Mouse (Mus musculus) layer of hippocampus, postnatal 14 days (tissue): ENCODE measurements at regions not wholly inside any gene's neighbourhood (a gene's known extent, or its start where the extent isn't known, plus 50 kb on each side); places are given as distances from the start of the nearest gene placed in this dataset.
A peak's percentile ranks its signal among the peaks of the same experiment; 100 is the strongest.
"Not testable (repeated sequence)": the region's sequence is repeated elsewhere in the genome, so short reads cannot be mapped to it uniquely, and the experiment has no call there.

ENCODE experiments used
- DNase-seq, 2 experiments: peaks; one replicate each; pipeline ENCODE4 v3.0.0; 2021 to 2022; ENCODE audit warnings: low spot score in 2 of 2, mixed read lengths in 1 of 2

DNA sequence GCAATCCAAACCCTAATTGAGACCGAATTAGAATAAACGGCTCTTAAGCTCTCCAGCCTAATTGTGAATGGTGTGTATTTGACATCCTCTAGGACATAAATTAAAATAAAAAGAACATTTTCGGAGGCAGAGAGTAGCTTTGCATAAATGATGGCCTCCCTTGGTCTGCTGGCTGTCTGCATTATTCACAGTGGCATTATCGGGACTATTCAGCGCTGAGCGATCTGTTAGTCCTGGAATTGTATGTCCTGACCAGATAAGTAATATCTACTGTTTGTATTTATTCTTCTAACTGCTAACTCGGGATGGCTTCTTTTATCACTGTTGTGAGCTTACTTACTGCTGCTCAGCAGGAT, 299.6 kb downstream of the Chl1 start:
- peak in 1 of 2 experiments; percentile 3 for DNase-seq

DNA sequence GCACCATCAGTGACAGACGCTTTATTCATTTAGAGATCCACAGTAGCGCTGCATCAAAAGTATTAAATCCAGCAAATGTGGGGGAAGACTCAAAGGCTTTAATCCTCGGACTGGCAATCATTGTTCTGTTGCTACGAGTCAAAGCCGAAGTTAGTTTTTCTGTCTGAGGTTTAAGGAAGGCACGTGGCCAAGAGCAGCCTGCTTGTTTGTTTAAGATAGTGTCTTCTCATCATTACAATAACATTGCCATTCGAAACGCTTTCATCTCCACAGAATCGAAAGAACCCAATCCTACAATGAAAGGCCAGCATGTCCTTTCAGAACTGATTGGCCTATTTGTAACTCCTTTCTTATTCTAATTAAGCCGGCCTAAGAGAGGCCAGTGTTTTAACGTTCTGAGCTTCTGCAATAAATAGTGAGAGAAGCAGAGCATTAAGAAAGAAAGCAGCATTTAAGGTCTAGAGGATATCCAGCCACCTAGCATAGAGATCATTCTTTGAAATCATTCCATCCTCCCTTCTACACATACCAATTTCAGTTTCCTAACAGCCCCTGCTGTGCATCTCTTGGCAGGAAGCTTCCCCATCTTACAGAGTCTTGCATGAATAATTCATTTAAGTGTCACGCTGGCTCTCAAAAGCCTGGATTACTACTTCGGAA, 300.1 kb downstream of the Chl1 start:
- peak in 1 of 2 experiments; percentile 37 for DNase-seq

DNA sequence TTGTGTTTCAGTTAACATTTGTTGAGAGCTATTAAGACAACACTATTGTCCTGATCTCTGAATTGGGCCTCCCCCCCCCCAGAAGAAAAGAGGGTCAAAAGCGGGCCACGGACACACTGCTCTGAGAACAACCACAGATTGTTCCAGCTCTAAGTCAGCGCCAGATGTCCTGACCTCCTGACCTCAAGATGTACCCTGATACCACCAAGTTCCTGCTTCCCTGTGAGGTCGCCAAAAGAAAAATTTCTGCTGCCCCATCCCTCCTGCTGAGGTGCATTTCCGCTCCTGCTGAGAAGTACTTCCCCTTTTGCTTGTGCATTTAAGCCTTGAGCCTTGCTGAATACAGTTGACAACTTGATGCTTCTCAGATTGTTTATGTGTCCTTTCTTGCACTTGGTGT, 306.0 kb downstream of the Chl1 start:
- not testable (repeated sequence) for DNase-seq

DNA sequence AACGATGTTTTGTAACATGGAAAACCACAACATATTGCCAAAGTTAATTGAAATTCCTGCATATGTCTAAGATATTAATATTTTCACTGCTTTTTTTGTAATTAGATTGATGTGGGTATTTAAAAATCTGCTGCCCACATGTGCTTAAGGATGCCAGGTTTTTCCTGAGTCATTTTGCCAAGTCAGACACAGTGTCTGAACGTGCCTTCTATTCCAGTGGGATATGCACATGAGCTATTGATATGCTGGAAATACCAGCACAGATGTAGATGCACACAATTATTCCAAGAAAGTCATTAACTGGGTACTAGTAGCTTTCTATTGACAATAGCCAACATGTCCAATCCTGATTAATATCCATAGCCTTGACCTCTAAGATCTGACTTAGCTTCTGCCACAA, 315.7 kb downstream of the Chl1 start:
- no peak for DNase-seq

DNA sequence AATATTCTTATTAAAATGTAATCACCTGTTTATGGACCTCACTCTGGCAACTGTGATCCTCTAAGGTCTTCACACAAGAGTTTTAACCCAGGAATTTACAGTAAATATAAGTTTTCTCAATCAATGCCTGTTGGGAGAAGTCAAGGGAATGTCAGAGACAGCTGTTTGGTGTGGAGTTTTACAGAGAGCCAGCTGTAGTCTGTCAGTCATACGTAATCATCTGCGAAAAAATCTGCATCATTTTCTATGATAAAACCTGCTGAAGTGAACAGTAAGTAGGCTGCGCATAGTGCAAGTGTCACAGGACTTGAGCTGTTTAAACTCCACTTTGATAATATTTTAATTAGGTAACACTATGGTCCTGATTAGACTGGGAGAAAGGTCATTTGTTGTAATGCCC, 317.2 kb downstream of the Chl1 start:
- no peak for DNase-seq

DNA sequence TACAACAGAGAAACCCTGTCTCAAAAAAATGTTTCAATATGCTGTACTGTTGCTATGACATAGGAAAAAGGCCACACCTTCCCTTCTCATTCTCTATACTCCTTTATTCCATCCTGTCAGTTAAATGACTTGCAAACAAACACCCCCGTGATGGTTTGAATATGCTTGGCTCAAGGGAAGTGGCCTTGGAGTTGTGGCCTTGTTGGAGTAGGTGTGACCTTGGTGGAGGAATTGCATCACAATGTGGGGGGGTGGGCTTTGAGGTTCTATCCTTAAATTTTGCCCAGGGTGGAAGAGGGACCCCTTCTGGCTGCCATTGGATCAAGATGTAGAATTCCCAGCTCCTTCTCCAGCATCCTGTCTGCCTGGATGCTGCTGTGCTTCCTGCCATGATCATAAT, 318.5 kb downstream of the Chl1 start:
- DNase-seq = no peak

DNA sequence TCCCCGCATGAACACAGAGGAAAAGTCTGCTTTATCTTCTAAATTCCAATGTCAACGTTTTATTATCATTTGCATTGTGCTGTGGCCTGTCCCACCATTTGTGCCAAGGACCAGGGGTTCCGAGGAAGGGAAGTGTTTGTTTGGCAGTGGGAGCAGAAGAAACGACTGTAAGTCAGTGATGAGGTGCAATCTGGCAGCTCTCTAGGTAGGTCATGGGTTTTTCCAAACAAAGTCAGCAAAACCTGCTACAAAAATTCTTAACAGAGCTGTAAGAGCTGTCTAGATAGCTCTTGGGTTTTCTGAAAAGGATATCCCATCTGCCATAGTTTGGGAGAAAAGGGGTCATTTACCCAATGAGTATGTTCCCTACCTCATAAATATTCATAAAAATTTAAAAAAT, 321.9 kb downstream of the Chl1 start:
- DNase-seq = no peak

DNA sequence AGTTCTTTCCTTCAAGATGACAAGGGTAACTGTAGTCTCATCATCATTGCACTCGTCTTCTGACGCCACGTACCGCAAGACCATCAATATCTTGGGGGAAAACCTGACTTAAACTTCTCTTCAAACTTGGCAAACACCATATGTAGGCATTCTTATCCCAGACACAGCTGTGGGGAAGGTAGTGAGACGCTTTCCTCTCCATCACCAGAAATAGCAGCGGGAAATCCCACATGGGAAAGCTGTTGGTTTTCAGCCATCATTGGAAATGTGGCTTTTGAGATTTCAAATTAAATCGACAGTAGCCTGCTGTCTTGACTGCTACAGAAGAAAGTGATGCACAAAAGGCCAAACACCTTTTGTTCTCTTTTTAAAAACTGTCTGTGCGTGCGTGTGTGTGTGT, 322.4 kb downstream of the Chl1 start:
- no peak for DNase-seq

DNA sequence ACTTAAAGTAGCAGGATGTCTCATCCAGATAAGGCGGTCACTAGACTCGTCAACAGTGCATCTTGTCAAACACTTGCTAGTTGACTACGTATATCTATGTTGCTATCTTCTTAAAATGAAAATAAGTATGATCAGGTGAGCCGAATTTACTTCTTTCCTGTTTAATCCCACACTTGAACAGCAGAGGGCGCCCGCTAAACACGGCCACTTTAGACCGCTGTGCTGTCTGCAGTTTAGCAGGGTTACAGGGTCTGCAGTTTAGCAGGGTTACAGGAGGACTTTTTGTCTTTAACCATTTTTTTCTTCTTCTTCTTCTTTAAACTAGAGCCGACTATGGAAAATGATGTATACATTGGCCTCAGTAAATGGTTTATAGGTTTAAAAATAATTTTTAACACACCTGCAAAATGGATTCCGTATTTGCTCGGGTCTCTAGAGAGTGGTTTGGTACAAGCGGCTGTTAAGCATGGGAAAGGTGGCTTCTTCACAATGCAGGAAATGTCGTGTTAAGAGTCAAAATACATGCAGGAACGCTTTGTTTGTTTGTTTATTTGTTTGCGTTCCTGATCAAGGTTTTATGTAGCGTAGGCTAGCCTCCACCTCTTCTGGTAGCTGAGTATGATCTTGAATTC, 323.2 kb downstream of the Chl1 start:
- peak; percentile 40 to 65 for DNase-seq

DNA sequence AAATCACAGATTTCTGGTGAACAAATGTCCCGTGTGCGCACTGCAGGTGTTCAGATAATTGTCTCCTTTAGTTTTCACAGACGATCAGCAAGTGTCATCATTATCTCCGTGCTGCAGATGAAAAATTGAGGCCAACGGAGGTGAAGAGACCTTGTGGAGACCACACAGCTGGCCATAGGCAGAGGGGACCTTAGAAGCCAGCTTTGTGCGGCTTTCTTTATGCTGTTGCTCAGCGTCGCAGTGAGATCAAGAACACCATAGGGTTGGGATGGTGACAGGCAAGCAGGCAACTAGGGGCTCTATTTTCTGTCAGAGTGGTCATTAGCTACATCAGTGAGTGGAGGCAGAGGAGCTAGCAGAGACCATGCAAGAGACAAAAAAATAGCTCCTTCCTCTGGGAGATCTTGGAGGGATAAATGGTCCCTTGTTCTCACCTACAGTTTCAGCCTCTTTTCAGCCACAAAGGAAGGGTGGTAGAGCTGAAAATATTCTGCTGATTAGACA, 324.4 kb downstream of the Chl1 start:
- DNase-seq = no peak

DNA sequence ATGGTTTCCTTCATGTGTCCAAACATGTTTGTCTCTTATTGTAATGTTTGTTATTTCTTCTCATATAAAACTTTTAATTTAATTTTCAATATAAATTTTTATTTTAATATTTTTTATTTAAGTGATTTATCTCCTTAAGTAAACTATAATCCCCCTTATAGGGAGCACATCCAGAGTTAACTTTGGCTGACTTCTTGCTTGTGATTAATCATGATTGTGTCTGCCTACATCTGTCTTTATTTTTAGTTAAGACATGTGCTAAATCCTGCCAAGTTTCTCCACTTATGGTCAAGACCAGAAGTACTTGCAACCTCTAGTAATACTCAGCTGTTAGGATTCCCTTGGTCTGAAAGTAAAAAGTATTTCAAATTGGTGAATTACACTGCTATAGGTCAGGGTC, 349.4 kb downstream of the Chl1 start:
- no peak for DNase-seq

DNA sequence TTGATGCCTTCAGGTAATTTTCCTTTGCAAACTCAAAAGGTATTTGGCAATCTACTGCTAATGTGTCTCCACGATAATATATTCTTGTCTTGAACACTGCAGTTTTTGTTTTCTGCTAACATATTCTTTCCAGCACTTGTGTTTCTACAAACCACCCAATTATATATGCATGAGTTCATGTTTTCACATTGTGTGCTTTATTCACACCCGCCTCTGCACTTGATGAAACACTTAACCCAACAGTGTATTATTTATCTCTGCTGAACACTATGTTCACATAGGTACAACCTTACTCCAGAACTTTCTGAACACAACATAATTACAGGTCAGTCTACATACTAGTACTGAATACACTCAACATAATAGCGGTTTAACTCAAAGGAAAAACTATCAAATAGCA, 383.1 kb downstream of the Chl1 start:
- DNase-seq = no peak

DNA sequence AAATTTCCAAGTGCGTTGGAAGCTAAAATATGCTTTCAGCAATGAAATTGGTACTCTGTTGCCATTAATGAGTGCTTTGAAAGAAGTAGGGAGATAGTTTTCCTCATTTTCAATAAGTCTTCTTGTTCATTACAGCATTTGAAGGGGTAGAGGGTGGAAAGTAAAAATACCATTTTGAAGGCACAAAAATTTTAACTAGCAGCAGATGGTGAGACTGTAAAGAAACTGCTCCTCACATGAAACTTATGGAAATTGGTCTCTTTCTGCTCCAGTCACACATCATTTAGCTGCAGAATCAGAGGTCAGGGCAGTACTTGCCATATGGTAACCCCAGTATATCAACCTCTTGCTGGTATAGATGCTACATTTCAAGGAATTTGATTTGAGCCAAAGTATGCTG, 414.1 kb downstream of the Chl1 start:
- DNase-seq = no peak

DNA sequence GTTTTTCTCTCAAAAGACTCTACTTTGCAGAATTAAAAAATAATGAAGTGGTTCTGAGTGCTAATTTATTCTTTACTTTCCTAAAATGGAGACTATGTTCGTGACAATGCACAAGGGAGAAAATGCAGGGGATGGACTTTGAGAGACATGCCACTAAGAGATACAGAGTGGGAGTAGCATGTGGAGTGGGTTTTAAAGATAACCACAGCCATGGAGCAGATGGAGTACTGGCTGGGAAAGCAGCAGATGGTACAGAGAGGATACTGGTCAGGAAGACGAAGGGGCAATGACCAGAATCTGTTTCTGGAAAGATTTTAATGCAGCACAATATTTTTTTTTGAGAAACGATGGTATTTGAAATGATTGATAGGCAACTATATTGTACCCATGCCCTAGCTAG, 416.7 kb downstream of the Chl1 start:
- DNase-seq = no peak

DNA sequence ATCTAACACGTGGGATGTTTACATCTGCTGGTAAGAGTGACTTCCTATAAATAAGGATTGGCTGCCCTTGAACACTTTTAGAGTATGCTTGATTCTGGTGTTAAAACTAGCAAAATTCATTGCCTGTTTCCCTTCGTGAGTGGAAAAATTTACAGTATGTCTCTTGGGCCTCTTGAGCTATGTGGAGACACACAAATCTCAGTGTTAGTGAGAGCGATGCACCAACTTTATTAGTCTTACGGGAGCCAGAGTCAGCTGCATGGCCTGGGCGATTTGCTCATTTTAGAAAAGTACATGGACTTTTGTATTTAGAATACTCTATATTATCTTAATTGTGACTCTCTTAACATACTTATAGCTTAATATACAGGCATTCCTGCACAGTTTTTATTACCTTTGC, 430.0 kb downstream of the Chl1 start:
- DNase-seq = no peak

DNA sequence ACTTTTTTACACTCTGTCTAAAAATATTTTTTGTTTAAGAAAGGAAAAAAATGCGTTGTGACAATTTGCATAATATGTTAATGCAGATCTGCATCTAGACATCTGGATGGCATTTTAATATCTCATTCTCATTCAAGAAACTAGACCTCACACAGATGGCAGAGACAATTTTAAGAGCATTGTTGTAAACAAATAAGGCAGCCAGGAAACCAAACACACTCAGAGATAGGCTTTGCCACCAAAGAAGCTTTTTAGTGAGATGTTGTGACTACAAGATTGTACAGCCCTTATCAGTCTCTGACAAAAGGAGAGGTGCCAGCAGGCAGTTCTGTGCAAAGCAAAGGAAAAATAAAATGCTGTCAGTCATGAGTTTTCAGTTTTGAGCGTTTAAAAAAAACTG, 434.0 kb downstream of the Chl1 start:
- no peak for DNase-seq

DNA sequence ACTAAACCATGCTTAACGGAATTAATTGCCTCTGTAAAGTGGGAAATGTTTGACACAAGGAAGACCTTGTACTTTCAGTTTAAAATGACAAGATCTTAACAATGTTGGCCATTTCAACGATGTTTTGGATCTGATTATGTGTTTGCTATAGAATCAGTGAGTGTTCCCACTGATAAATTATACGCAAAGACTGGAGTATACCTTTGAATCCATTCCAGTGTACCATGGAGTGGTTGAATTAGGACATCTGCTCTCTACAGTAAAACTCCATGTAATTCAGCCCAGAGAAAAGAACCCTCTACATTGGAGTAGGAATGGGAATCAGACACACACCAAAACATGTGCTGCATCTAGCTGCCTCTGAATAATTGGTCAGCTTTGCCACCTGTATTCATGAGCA, 437.1 kb downstream of the Chl1 start:
- no peak for DNase-seq

DNA sequence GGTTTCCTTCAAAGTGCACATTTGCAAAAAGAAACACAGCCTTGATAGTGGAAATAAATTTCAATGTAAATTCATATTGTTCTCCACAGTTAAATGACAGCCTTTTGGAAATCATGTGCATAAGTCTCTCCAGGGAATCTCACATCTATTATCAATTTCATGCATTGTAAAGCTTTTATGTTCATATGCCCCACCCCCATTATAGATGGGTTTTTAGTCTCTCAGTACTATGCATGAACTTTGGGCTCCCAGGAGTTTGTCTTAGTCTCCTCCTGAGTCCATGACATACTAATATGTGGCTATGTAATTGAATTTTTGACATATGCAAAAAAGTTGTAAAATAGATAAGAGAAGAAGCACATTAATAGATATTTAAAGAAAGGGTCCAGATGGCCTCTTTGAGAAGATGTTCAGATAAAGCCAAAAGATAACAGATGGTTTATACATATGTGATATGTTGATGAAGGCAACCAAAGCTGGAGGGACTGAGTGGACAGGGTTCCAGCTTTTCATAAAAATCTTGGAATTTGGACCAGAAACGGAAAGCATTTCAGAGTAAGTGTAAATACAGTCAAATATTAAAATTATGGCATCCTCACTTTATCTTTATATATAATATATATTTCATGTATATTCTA, 442.9 kb downstream of the Chl1 start:
- no peak for DNase-seq

DNA sequence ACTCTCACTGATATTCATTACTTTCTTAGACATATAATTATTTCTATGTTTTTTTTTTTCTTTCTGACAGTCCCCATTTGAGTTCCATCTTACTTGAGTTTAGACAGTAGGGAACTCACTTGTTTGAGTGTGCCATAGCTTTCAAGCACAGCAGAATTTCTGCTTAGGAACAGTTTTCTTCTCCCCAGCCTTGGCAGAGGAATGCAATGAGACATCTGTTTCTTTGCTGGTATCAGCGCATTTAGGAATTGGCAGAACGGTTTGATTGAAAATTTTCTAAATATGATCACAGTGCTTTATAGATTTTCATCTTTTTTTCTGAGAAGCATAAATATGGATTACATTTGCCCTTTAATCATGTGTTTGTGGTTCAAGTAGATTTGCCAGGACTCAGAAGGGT, 448.6 kb downstream of the Chl1 start:
- peak in 1 of 2 experiments; percentile 73 for DNase-seq

DNA sequence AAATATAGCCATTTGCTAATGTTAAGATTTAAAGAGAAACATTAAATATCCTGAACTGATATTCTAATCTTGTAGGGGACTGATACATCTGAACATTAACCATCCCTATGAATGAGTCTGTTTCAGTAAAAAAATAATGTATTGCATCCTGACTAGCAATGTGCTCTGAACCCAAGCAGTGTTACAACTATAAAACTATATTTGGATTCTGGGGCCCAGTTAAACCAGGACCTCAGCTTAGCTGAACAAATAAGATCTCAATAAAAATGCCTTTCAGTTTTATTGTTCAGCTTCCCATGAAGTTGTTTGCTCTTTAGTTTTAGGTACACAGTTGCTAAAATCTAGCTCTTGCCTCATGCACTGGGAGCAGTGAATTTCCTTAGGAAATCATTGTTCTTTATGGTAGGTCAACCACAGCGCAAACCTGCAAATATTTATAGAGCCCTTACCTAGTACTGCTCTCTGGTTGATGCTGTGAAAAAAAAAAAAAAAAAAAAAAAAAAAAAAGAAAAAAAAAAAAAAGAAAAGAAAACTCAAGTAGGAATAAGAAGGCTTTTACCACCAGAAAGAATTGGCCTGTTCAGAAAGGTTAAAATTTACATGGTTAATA, 457.5 kb downstream of the Chl1 start:
- no peak for DNase-seq

DNA sequence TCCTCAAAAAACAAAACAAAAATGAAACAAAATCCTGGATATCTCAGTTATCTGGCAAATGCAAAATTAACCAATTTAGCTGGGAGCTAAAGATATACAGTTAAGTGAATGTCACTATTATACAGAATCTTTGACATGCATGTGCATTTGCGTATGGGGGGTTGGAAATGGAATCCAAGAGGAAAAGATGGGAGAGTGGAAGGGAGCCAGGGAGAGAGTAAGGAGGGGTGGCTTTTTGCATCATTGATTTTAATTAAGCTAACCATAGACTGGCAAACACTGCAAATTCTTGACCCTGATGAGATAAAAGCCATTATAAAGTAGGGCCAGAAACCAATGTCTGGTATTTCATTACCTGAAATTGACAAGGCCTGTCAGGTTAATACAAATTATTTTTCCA, 488.8 kb downstream of the Chl1 start:
- no peak for DNase-seq

DNA sequence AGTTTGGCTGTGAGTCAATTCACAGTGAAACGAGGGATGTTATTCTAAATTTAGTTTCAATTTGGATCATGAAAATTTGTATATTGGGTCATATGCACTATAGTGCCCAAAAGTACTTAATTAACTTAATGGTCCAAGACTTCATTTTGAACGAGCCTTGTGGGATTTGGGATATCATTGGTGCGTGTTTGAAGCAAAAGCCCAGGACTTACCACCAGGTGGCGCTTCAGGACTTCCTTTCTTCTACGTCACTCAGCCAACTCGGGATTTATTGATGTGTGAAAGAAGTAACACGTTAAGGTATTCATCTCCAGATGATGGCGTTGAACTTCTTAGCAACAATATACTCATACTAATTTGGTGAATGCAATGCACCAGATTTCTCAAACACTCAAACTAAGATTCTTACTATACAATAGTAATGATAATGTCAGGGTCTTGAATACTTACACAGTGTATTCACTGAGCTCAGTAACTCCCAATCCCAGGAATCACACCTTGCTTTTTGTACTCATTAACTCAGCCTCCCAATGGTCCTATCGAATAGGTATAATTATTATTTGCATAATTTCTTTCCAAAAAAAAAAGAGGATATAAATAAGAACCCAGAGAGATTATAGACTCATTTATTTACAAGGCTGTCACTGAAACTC, 464.0 kb upstream of the Cntn6 start:
- DNase-seq = peak; percentile 73 to 88
